Mouse (Mus musculus): ENCODE results near the gene Olfr154.

GRCm38 (mm10) chr2:85711159-85711558 lies 46.9 kb upstream of the Olfr154 start:
- TF ChIP-seq CTCF (IDR thresholded peaks at IDR 0.05; ENCODE audit: extremely low read depth, insufficient read length, insufficient replicate concordance, low read depth, low read length) = no peak
- no peak for TF ChIP-seq POLR2A (IDR thresholded peaks at IDR 0.05; ENCODE audit: low read depth, low read length)
